Mouse (Mus musculus) brain, embryonic 14.5 days (tissue): ENCODE measurements at regions not wholly inside any gene's neighbourhood (a gene's known extent, or its start where the extent isn't known, plus 50 kb on each side); places are given as distances from the start of the nearest gene placed in this dataset.

Experiments
- CTCF ChIP-seq: fragments of 200-500 bp; IDR thresholded peaks from 2 replicates; pipeline ENCODE4 v1.5.1; 2012; ENCODE audit warnings: inconsistent platforms, mild to moderate bottlenecking, moderate library complexity, borderline replicate concordance; ENCODE audit not compliant: insufficient read depth, insufficient read length; ENCODE audit errors: extremely low read depth
- POLR2A ChIP-seq: fragments of 200-500 bp; IDR thresholded peaks from 2 replicates; pipeline ENCODE4 v1.6.1; 2012; ENCODE audit warnings: mild to moderate bottlenecking, inconsistent platforms, borderline replicate concordance; ENCODE audit not compliant: poor library complexity, insufficient read depth, insufficient read length, severe bottlenecking; ENCODE audit errors: extremely low read depth

DNA sequence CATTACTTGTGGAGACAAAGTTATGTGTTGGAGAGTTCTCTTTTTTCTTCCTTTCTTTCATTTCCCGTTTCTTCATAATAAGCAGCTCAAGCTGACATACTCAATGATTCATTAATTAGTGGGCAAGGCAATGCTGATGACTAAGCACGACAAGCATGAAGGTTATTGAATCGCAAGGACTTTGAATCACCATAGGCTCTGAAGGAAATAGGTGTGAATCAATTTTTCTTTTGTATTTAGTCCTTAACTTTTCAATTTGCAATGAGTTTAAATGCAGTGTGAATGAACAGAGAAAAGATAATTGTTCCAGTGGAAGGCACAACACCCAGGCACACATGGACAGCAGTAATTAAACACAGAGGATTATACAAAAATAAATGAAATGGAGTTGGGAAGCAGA is 54.6 kb upstream of the Cntn6 start:
- TF ChIP-seq POLR2A: no peak
- no peak for TF ChIP-seq CTCF
